Mouse (Mus musculus): ENCODE results near the gene Gemin5.
"Not testable (repeated sequence)": the region's sequence is repeated elsewhere in the genome, so short reads cannot be mapped to it uniquely, and the experiment has no call there.

The Gemin5 gene

GRCm38 (mm10) chr11:58117044-58117652, 51.2 kb downstream of the Gemin5 start:
- DNase-seq (ENCODE audit: extremely low read depth, low read depth, low spot score): no peak

GRCm38 (mm10) chr11:58116560-58116959, 51.8 kb downstream of the Gemin5 start:
- DNase-seq (ENCODE audit: extremely low read depth, low read depth, low spot score): no peak

- no peak for DNase-seq (ENCODE audit: extremely low read depth, low read depth, low spot score)
Measured at GRCm38 (mm10) chr11:58107664-58108337, 60.5 kb downstream of the Gemin5 start.

- no peak for DNase-seq (ENCODE audit: extremely low read depth, low read depth, low spot score)
Measured at GRCm38 (mm10) chr11:58107009-58107408, 61.3 kb downstream of the Gemin5 start.

GRCm38 (mm10) chr11:58104351-58104791, 64.0 kb downstream of the Gemin5 start:
- DNase-seq (ENCODE audit: extremely low read depth, low read depth, low spot score): no peak

- DNase-seq (ENCODE audit: extremely low read depth, low read depth, low spot score): peak; percentile 75
Measured at GRCm38 (mm10) chr11:58103697-58104306, 64.5 kb downstream of the Gemin5 start, which contains the start of gene Cnot8. Gene Cnot8, plus strand, starts transcription at chr11:58104153.

- DNase-seq (ENCODE audit: extremely low read depth, low read depth, low spot score): no peak
Measured at GRCm38 (mm10) chr11:58103344-58103653, 65.0 kb downstream of the Gemin5 start.

GRCm38 (mm10) chr11:58102581-58103343, 65.6 kb downstream of the Gemin5 start:
- DNase-seq (ENCODE audit: extremely low read depth, low read depth, low spot score): no peak

- no peak for DNase-seq (ENCODE audit: extremely low read depth, low read depth, low spot score)
Measured at GRCm38 (mm10) chr11:58102146-58102545, 66.2 kb downstream of the Gemin5 start.

GRCm38 (mm10) chr11:58101194-58101720, 67.1 kb downstream of the Gemin5 start:
- no peak for DNase-seq (ENCODE audit: extremely low read depth, low read depth, low spot score)

GRCm38 (mm10) chr11:58100006-58100405, 68.3 kb downstream of the Gemin5 start:
- no peak for DNase-seq (ENCODE audit: extremely low read depth, low read depth, low spot score)

GRCm38 (mm10) chr11:58098366-58098720, 70.0 kb downstream of the Gemin5 start:
- DNase-seq (ENCODE audit: extremely low read depth, low read depth, low spot score): not testable (repeated sequence)

- no peak for DNase-seq (ENCODE audit: extremely low read depth, low read depth, low spot score)
Measured at GRCm38 (mm10) chr11:58097621-58098365, 70.5 kb downstream of the Gemin5 start.

- no peak for DNase-seq (ENCODE audit: extremely low read depth, low read depth, low spot score)
Measured at GRCm38 (mm10) chr11:58096821-58097620, 71.3 kb downstream of the Gemin5 start.

GRCm38 (mm10) chr11:58096160-58096559, 72.2 kb downstream of the Gemin5 start:
- no peak for DNase-seq (ENCODE audit: extremely low read depth, low read depth, low spot score)

- no peak for DNase-seq (ENCODE audit: extremely low read depth, low read depth, low spot score)
Measured at GRCm38 (mm10) chr11:58095561-58095960, 72.8 kb downstream of the Gemin5 start.

- no peak for DNase-seq (ENCODE audit: extremely low read depth, low read depth, low spot score)
Measured at GRCm38 (mm10) chr11:58094766-58095165, 73.6 kb downstream of the Gemin5 start.

GRCm38 (mm10) chr11:58093021-58093528, 75.3 kb downstream of the Gemin5 start, which contains the start of gene Gm12248:
Gene Gm12248, minus strand, starts transcription at chr11:58093134.
- DNase-seq (ENCODE audit: extremely low read depth, low read depth, low spot score): no peak

GRCm38 (mm10) chr11:58092541-58092940, 75.8 kb downstream of the Gemin5 start:
- no peak for DNase-seq (ENCODE audit: extremely low read depth, low read depth, low spot score)

GRCm38 (mm10) chr11:58081716-58082115, 86.6 kb downstream of the Gemin5 start:
- DNase-seq (ENCODE audit: extremely low read depth, low read depth, low spot score): no peak
